Mouse (Mus musculus) olfactory bulb, adult 2 months (tissue): Measurements from ENCODE around the gene Apoc1. TPM values are rescaled to one million over a fixed set of nuclear protein-coding genes. Genes with fewer than 3 reads are reported as not detected.
A peak's percentile ranks its signal among the peaks of the same experiment; 100 is the strongest.

Experiments
- H3K27ac ChIP-seq: fragments of 200-500 bp; 2 replicates; pipeline ENCODE4 v1.5.1; 2012; ENCODE audit warnings: low read depth, low read length; ENCODE audit not compliant: insufficient read depth
- H3K4me1 ChIP-seq: fragments of 200-500 bp; 2 replicates; pipeline ENCODE4 v1.6.1; 2012; ENCODE audit warnings: low read length; ENCODE audit not compliant: control insufficient read depth, insufficient read depth
- H3K4me3 ChIP-seq: fragments of 200-500 bp; 2 replicates; pipeline ENCODE4 v1.5.1; 2012; ENCODE audit warnings: mild to moderate bottlenecking, low read depth, low read length, moderate library complexity; ENCODE audit not compliant: insufficient read depth
- CTCF ChIP-seq: fragments of 200-500 bp; IDR thresholded peaks from 2 replicates; pipeline ENCODE4 v1.5.1; 2012; ENCODE audit warnings: low read depth, mild to moderate bottlenecking, low read length, moderate library complexity; ENCODE audit not compliant: insufficient read depth
- POLR2A ChIP-seq: fragments of 200-500 bp; IDR thresholded peaks from 2 replicates; pipeline ENCODE4 v1.6.1; 2012; ENCODE audit warnings: mild to moderate bottlenecking, low read depth, low read length, moderate library complexity; ENCODE audit not compliant: insufficient read depth
- WGBS: fragments of 180-500 bp; shearing (Covaris S2); methylation state at CpG from one replicate; pipeline ENCODE4 v1.1.7; 2018; 5-methylcytosine and 5-hydroxymethylcytosine counted together
- polyA plus RNA-seq: library from polyadenylated mRNA; stranded (reverse); fragments of >200 nt; gene quantifications from 2 replicates; pipeline ENCODE4 v1.2.4, GENCODE M21; 2012; ENCODE audit warnings: low replicate concordance; ENCODE audit not compliant: missing spikeins, insufficient read depth, insufficient read length

The Apoc1 gene
- polyA plus RNA-seq, 1 experiment, result not detected

DNA sequence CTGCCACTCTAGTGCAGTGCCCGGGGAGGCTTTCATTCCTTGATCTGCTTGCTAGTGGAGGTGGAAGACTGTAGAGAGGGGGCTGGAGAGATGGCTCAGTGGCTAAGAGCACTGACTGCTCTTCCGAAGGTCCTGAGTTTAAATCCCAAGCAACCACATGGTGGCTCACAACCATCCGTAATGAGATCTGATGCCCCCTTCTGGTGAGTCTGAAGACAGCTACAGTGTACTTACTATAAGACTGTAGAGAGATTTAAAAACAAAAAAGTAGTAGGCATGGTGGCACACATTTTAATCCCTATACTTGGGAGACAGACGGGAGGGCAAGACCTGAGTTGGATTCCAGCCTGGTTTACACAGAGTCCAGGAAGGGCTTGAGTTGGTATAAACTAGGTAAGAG, 20.0 kb upstream of the Apoc1 start:
- WGBS, result 45% methylated on average over 4 of the region's 4 CpGs
- H3K4me1 ChIP-seq, result peaks cover 11% of the 10 kb centered on the region
- no peak overlapping the region for H3K27ac ChIP-seq
- TF ChIP-seq POLR2A (no peak), CTCF (no peak)
- H3K4me3 ChIP-seq, result no peak overlapping the region

DNA sequence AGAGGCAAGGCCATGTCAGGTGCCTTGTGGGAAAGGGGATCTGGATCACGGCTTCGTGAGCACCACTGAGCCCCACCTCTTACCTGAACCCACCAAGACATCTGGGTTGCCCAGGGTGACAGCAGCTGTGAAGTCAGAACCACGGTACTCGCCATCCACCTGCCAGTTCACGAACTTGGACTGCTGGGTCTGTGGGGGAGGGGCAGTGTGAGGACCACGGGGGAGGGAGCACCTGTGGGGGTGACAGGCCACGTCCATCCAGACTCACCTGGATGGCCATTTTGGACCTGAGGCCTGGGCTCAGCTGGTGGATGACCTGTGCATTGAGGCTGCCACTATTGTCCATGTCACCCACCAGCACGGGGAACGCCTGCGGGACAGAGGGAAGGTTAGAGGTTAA, 18.2 kb upstream of the Apoc1 start:
- peaks cover 7% of the 10 kb centered on the region for H3K4me1 ChIP-seq
- TF ChIP-seq POLR2A (no peak), CTCF (no peak)
- H3K27ac ChIP-seq, result no peak overlapping the region
- WGBS, result 88% methylated on average over 10 of the region's 10 CpGs
- H3K4me3 ChIP-seq, result no peak overlapping the region

DNA sequence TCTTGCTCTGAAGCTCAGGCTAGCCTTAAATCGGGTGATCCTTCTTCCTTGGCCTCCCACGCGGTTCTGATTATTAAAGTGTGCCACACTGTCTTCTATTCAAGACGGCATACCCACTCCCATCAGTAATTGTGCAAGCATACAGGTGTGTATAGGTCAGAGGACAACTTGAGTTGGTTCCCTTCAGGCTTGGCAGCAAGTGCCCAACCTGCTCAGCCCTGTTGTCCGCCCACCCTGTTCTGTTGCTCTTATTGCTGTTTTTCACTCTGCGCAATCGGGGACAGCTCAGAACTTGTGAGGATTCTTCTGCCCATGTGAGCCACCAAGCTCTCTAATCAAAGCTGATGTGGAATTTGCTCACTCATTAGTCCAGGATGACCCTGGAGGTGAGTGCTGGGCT, 12.8 kb upstream of the Apoc1 start:
- no peak overlapping the region for H3K4me3 ChIP-seq
- peaks cover 3% of the 10 kb centered on the region; the same call in 1 of the 2 replicates for H3K4me1 ChIP-seq
- TF ChIP-seq CTCF (no peak), POLR2A (no peak)
- WGBS, result 93% methylated on average over 7 of the region's 7 CpGs
- no peak overlapping the region for H3K27ac ChIP-seq

DNA sequence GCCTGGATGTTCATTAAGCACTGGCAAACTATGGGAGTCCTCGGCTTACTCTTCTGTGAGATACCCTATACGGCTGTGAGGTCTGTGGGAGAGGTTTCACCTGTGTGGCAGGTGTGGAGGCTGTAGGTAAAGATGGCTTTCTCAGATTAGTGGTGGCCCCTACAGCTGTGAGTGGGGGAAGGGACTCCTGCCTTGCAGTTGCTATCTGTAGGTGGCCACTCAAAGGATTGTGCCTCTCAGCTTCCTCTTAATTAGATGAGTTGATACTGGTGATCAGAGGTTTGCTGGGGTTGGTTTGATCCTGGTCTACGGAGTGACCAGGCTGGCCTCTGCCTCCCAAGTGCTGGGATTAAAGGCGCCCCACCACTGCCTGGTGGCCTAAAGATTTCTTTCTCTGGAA, 12.0 kb upstream of the Apoc1 start:
- WGBS, result 90% methylated on average over 4 of the region's 4 CpGs
- Histone ChIP-seq H3K4me1 (peaks cover 4% of the 10 kb centered on the region), H3K4me3 (no peak overlapping the region), H3K27ac (no peak overlapping the region)
- TF ChIP-seq POLR2A (no peak), CTCF (no peak)

DNA sequence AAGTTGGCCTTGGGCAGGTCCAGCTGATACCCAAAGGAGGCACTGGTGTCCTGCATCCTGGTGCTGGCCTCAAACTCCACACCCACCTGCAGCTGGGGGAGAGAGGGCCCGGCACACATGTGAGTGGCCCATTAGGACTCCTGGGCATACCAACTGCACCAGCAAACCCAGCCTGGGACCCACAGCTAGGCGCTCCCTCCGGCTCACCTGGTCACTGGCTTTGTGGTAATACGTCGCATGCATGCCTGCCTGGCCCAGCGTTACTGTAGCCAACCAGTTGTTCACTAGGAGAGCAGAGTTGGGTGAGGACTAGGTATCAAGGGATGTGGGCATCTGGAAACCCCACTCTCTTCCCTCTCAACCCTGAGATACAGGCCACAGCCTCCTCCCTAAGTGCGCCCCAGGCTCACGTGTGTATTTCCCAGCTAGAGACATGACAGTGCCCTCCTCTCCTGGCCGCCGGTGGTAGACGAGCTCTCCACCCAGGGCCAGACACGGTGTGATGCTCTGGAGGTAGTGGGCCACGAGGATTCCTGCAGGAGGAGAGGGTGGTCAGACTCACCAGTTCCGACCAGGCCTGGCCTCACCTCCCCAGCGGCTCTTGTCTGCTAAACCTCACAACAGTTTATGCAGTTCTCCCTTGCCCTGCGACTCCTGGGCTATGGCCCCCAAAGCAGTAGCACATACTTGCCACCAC, 10.5 kb upstream of the Apoc1 start:
- H3K4me3 ChIP-seq, result no peak overlapping the region
- TF ChIP-seq POLR2A, result no peak
- no peak for TF ChIP-seq CTCF
- no peak overlapping the region for H3K27ac ChIP-seq
- peaks cover 16% of the 10 kb centered on the region for H3K4me1 ChIP-seq
- WGBS, result 94% methylated on average over 16 of the region's 16 CpGs

DNA sequence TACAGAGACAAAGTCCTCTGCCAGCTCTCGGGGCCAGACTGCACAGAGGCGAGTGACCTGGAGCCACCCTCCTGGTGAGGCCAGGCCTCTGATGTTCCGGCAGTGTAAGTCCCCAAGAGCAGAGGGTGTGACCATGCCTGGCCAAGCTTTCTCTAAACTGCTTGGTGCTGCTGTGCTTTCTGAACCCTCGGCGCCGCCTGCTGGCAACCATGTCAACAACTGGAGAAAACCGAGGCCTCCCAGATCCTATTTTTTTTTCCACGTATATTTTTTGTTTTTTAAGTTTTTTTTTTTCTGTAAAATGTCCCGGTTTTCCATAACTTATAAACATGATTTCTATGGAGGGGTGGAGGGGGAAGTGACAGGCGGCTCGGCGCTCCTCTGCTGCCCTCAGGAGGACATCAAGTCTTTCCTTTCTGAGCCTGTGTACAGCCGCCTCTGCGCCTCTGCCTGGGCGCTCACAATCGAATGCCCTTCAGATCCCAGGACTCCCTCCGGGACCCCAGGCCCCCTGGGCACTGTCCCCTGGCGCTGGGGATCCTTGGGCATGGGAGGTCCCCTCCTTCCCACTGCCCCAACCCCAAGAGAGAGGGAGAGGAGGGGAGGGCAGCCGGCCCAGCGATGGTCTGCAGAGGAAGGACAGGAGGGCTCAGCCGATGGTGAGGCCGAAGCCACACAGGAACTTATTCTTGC, 8.8 kb upstream of the Apoc1 start:
- TF ChIP-seq CTCF (peak; percentile 58; the same call in 1 of the 2 replicates), POLR2A (no peak)
- WGBS, result 36% methylated on average over 22 of the region's 22 CpGs
- Histone ChIP-seq H3K27ac (peak overlapping the region; percentile 38; the same call in 1 of the 2 replicates), H3K4me3 (no peak overlapping the region), H3K4me1 (peaks cover 17% of the 10 kb centered on the region)

DNA sequence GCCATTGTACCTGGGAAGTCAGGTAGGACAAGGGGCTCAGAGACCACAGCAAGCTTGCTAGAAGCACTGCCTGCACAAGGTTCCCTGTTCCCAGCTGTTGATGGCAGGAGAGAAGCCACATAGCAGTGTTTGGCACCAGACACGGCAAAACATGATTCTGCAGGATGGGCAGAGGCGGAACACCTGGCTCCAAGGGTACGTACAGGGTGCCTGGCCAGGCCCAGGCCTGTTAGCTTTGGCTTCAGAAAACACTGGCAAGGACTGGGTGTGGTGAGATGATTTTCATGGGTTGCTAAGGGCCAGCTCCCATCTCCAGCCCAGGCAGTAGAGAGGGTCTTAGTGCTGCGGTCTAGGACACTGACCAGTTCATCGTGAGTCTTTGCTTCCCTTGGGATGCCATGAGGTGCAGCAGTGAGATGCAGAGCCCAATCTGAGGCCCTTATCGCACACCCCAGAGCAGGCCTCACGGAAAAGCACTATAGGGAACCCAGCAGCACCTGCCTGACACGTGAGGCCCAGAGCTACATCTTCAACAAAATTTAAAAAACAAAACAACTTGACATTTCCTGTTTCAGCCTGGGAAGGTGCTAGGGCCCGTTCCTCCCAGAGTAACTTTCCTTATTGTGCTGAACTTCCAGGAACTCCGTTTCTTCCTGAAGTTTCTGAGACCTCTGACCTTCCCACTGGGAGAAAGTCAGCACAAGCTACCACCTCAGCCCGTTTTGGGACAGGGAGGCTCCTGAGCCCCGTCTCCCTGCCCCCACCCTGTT, 8.0 kb upstream of the Apoc1 start:
- H3K27ac ChIP-seq, result peak overlapping the region; percentile 11; the same call in 1 of the 2 replicates
- TF ChIP-seq POLR2A (no peak), CTCF (no peak)
- no peak overlapping the region for H3K4me3 ChIP-seq
- 62% methylated on average over 12 of the region's 12 CpGs for WGBS
- H3K4me1 ChIP-seq, result peaks cover 17% of the 10 kb centered on the region

DNA sequence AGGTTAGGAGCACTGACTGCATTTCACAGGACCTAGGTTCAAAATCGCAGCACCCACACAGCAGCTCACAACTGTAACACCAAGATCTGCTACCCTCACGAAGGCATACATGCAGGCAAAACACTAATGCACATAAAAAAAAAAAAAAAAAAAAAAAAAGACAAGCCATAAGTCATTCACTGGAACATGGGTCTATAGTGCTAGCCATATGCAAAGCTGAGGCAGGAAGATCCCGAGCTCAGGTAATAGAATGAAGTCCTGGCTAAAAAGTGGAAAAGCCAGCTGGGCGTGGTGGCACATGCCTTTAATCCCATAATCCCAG, 7.3 kb upstream of the Apoc1 start:
- H3K4me3 ChIP-seq, result no peak overlapping the region
- no peak for TF ChIP-seq POLR2A
- no peak for TF ChIP-seq CTCF
- 66% methylated on average over 4 of the region's 4 CpGs for WGBS
- no peak overlapping the region; the same call in 1 of the 2 replicates for H3K27ac ChIP-seq
- peaks cover 20% of the 10 kb centered on the region for H3K4me1 ChIP-seq

DNA sequence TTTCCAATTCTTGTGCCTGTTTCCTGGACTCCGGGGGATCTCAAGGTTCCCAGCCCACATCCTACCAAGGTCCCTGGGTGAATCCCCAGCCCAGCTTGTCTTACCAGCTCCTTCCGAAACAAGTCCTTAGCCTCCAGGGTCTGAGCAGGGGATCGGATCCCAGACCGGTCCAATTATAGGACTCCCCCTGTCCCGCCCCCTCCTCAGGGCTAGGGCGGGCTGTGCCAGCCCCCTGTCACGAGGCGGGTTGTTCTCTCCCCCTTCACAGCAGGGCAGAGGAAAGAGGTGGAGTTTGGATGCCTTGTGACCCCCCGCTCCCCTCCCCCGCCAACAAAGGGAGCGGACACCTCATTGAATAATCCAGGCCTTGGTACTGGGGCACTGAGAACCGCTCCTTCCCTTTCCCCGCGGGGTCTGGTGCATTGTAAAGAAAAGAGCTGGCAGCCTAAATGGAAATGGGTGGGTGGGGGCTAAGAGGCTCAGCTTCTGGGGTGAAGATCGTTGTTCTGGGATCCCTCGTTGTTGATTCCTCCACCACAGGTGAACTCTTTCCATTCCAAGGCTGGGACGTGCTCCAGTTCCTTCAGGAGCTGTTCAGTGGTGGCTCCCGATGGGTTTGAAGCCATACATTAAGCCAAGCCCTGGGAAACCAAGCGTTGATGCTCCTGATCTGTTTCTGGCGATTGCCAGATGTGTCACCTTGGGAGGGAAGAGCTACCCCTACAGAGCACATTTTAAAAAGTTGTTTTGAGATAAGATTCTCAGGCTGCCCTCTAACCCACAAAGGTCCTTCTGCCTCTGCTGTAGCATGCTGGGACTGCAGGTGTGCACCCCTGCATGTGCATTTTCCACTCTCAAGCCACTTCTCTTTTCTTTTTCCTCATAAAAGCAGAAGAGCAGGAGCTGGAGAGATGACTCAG, 6.7 kb upstream of the Apoc1 start, which contains the start of gene Apoe:
Gene Apoe, minus strand, starts transcription at position 282 of the 920 bp plus-strand sequence.
- Histone ChIP-seq H3K4me1 (peaks cover 23% of the 10 kb centered on the region), H3K4me3 (peak within 1 kb of the TSS; percentile 38), H3K27ac (peak within 1 kb of the TSS; percentile 20)
- TF ChIP-seq POLR2A (peak; percentile 32; the same call in 1 of the 2 replicates), CTCF (no peak)
- 5% methylated on average over 20 of the region's 20 CpGs for WGBS
